Mouse (Mus musculus) ES-E14 (cell line): ENCODE measurements around the gene Otud4. TPM values are rescaled to one million over a fixed set of nuclear protein-coding genes. Genes with fewer than 3 reads are reported as not detected.

ENCODE experiments used
- DNase-seq: peaks from one replicate; pipeline ENCODE4 v3.0.0-alpha.2; 2013; ENCODE audit warnings: low read depth, low spot score
- H3K27ac ChIP-seq: 2 replicates; pipeline ENCODE4 v1.5.1; 2012; ENCODE audit warnings: low read depth, mild to moderate bottlenecking, low read length, moderate library complexity, mixed read lengths; ENCODE audit not compliant: poor library complexity, insufficient read depth, severe bottlenecking
- H3K36me3 ChIP-seq: 2 replicates; pipeline ENCODE4 v1.6.1; 2012; ENCODE audit warnings: mild to moderate bottlenecking, low read length, moderate library complexity, mixed read lengths; ENCODE audit not compliant: control insufficient read depth, poor library complexity, insufficient read depth, severe bottlenecking
- H3K4me1 ChIP-seq, 2 experiments: fragments of 150-350 bp in 1 of 2; sonication (generic) in 1 of 2; 2 replicates each; pipeline ENCODE4 v1.6.1; 2012; ENCODE audit warnings: low read length in 2 of 2, mild to moderate bottlenecking in 1 of 2, mixed read lengths in 1 of 2; ENCODE audit not compliant: control insufficient read depth in 2 of 2, insufficient read depth in 2 of 2, poor library complexity in 1 of 2
- H3K4me3 ChIP-seq, 2 experiments: fragments of 150-350 bp in 1 of 2; sonication (generic) in 1 of 2; 2 replicates each; pipeline ENCODE4 v1.5.1; 2012; ENCODE audit warnings: low read length in 2 of 2, low read depth in 1 of 2, mild to moderate bottlenecking in 1 of 2, mixed read lengths in 1 of 2; ENCODE audit not compliant: insufficient read depth in 1 of 2, poor library complexity in 1 of 2, severe bottlenecking in 1 of 2
- H3K9ac ChIP-seq: 2 replicates; pipeline ENCODE4 v1.6.1; 2012; ENCODE audit warnings: low read depth, mild to moderate bottlenecking, low read length, mixed read lengths; ENCODE audit not compliant: poor library complexity, insufficient read depth, severe bottlenecking
- H3K9me3 ChIP-seq: fragments of 150-350 bp; sonication (generic); 2 replicates; pipeline ENCODE4 v1.6.1; 2012; ENCODE audit warnings: low read depth, mild to moderate bottlenecking, low read length; ENCODE audit not compliant: control insufficient read depth, insufficient read depth
- CHD2 ChIP-seq: IDR thresholded peaks from 2 replicates; pipeline ENCODE4 v1.6.1; 2014; ENCODE audit warnings: mild to moderate bottlenecking, low read depth, low read length, inconsistent platforms
- HCFC1 ChIP-seq: IDR thresholded peaks from 2 replicates; pipeline ENCODE4 v1.6.1; 2012; ENCODE audit warnings: low read length, inconsistent platforms, borderline replicate concordance; ENCODE audit not compliant: insufficient read depth
- MAFK ChIP-seq: IDR thresholded peaks from 2 replicates; pipeline ENCODE4 v1.6.1; 2014; ENCODE audit warnings: mild to moderate bottlenecking, low read depth, low read length, inconsistent platforms; ENCODE audit not compliant: insufficient read depth
- ZC3H11A ChIP-seq: IDR thresholded peaks from 2 replicates; pipeline ENCODE4 v1.6.1; 2012; ENCODE audit warnings: low read depth, mild to moderate bottlenecking, inconsistent platforms, low read length, borderline replicate concordance
- ZNF384 ChIP-seq: IDR thresholded peaks from 2 replicates; pipeline ENCODE4 v1.6.1; 2012; ENCODE audit warnings: low read depth, low read length, inconsistent platforms
- in situ Hi-C, 2 experiments: fragments of 600-800 bp; cut with MboI; formaldehyde crosslinking; loops; one replicate each; pipeline ENCODE4 v1.15.1; 2025; ENCODE audit warnings: low sequenced_read_pairs in 2 of 2, inconsistent platforms in 1 of 2; ENCODE audit not compliant: unreplicated experiment in 2 of 2
- total RNA-seq: library from RNA; depleted of rRNA; stranded (reverse); fragments of 300-350 nt; gene quantifications from 2 replicates; pipeline ENCODE4 v1.2.3, GENCODE M21; 2012

Otud4 gene
- total RNA-seq, 1 experiment: 74.2 TPM

- no peaks in the 10 kb centered on the region for H3K9me3 ChIP-seq
- H3K36me3 ChIP-seq: no peaks in the 10 kb centered on the region
- no peak overlapping the region; the same call in 1 of the 2 replicates for H3K9ac ChIP-seq
- in situ Hi-C loops: no loop called here
- peaks cover 3 to 6% of the 10 kb centered on the region in 2 experiments for H3K4me1 ChIP-seq
- TF ChIP-seq HCFC1 (no peak), CHD2 (no peak), MAFK (no peak), ZNF384 (no peak), ZC3H11A (no peak)
- no peak overlapping the region; the same call in 1 of the 2 replicates for H3K27ac ChIP-seq
- no peak for DNase-seq
- peak overlapping the region; percentile 70 to 75; a peak in 3 of 4 replicates for H3K4me3 ChIP-seq
Observed at GRCm38 (mm10) chr8:79638001-79638706, 1.3 kb upstream of the Otud4 start.

GRCm38 (mm10) chr8:79638707-79639549 lies 490 bp upstream of the Otud4 start:
- TF ChIP-seq HCFC1 (peak; percentile 98), CHD2 (no peak), MAFK (no peak), ZNF384 (peak; percentile 89), ZC3H11A (no peak)
- in situ Hi-C loops: no loop called here

DNA sequence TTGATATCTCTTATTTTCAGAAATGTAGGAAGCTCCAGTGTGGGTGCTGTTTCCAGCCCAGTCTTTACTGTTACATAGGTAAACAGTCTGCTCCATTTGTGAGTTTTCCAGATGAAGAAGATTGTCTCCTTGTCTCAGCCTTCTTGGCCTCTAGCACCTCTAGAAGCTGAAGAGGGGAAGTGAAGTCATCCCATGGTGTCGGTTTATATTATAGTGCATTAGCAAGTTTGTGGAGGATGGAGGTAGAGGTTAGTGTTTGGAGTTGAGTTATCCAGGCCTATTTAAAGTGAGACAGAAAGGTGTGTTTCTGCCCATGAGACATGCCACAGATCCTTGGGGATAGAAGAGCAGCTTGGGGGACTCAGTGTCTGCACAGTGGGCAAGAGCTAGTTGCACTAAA lies 1.7 kb downstream of the Otud4 start:
- no peak for TF ChIP-seq CHD2
- TF ChIP-seq MAFK: no peak
- TF ChIP-seq HCFC1: no peak
- no peak for TF ChIP-seq ZNF384
- no peak for TF ChIP-seq ZC3H11A
- in situ Hi-C loops: no loop called here
- H3K9me3 ChIP-seq: no peaks in the 10 kb centered on the region
- peak overlapping the region; percentile 47; the same call in 1 of the 2 replicates for H3K9ac ChIP-seq
- no peak overlapping the region for H3K27ac ChIP-seq
- H3K4me3 ChIP-seq: peak overlapping the region; percentile 52 to 81; a peak in 3 of 4 replicates
- peaks cover 7% of the 10 kb centered on the region; the same call in 1 of the 2 replicates for H3K36me3 ChIP-seq
- no peak for DNase-seq
- peaks cover 3 to 6% of the 10 kb centered on the region in 2 experiments for H3K4me1 ChIP-seq

More at GRCm38 (mm10) chr8:79638707-79639549, 490 bp upstream of the Otud4 start:
- Histone ChIP-seq H3K9ac (peak overlapping the region; percentile 90), H3K36me3 (peaks cover under 1% of the 10 kb centered on the region; the same call in 1 of the 2 replicates), H3K4me3 (peak overlapping the region; percentile 81 to 87), H3K27ac (peak overlapping the region; percentile 78), H3K4me1 (peaks cover 5 to 6% of the 10 kb centered on the region in 2 experiments), H3K9me3 (no peaks in the 10 kb centered on the region)
- DNase-seq: peak; percentile 95

GRCm38 (mm10) chr8:79649569-79649968 lies 10.2 kb downstream of the Otud4 start:
- Histone ChIP-seq H3K36me3 (peaks cover 4% of the 10 kb centered on the region; the same call in 1 of the 2 replicates), H3K4me3 (no peak overlapping the region), H3K27ac (no peak overlapping the region), H3K4me1 (0 out of 4 replicates have a peak, but pooled peaks cover 0 to 2% of the 10 kb centered on the region in 2 experiments), H3K9ac (no peak overlapping the region), H3K9me3 (no peaks in the 10 kb centered on the region)
- in situ Hi-C loops: no loop called here
- TF ChIP-seq MAFK: no peak
- TF ChIP-seq CHD2: no peak
- no peak for TF ChIP-seq ZNF384
- no peak for TF ChIP-seq ZC3H11A
- TF ChIP-seq HCFC1: no peak
- no peak for DNase-seq
